Mouse (Mus musculus) intestine, embryonic 14.5 days (tissue): ENCODE measurements around the gene Gm7995. TPM values are rescaled to one million over a fixed set of nuclear protein-coding genes. Genes with fewer than 3 reads are reported as not detected.
"Not testable (repeated sequence)": the region's sequence is repeated elsewhere in the genome, so short reads cannot be mapped to it uniquely, and the experiment has no call there.

Source experiments
- ATAC-seq: fragments of 200-750 bp; cut with Nextera tagmentation; replicated peaks from 2 replicates; pipeline ENCODE4 v1.8.0; 2017; ENCODE audit warnings: low read depth, moderate number of reproducible peaks, moderate TSS enrichment, moderate library complexity; ENCODE audit not compliant: low FRiP score, low TSS enrichment
- DNase-seq: peaks from one replicate; pipeline ENCODE4 v3.0.0-alpha.2; 2018; ENCODE audit warnings: low spot score
- H3K27ac ChIP-seq: fragments of 300-500 bp; sonication (generic); 2 replicates; pipeline ENCODE4 v1.5.1; 2014; ENCODE audit warnings: low read depth, mild to moderate bottlenecking, control low read depth
- H3K27me3 ChIP-seq: fragments of 300-500 bp; sonication (generic); replicated peaks from 2 replicates; pipeline ENCODE4 v1.6.1; 2014; ENCODE audit warnings: low read length, control low read depth; ENCODE audit not compliant: control insufficient read depth, insufficient read depth
- H3K36me3 ChIP-seq: fragments of 300-500 bp; sonication (generic); 2 replicates; pipeline ENCODE4 v1.6.1; 2014; ENCODE audit warnings: low read length, control low read depth; ENCODE audit not compliant: control insufficient read depth, insufficient read depth
- H3K4me1 ChIP-seq: fragments of 300-500 bp; sonication (generic); replicated peaks from 2 replicates; pipeline ENCODE4 v1.6.1; 2014; ENCODE audit warnings: low read length, control low read depth, mixed read lengths; ENCODE audit not compliant: control insufficient read depth, insufficient read depth
- H3K4me2 ChIP-seq: fragments of 300-500 bp; sonication (generic); 2 replicates; pipeline ENCODE4 v1.6.1; 2014; ENCODE audit warnings: low read length
- H3K4me3 ChIP-seq: fragments of 300-500 bp; sonication (generic); 2 replicates; pipeline ENCODE4 v1.5.1; 2014; ENCODE audit warnings: low read depth, low read length, control low read depth, mixed read lengths
- H3K9ac ChIP-seq: fragments of 300-500 bp; sonication (generic); 2 replicates; pipeline ENCODE4 v1.6.1; 2014; ENCODE audit warnings: mild to moderate bottlenecking, low read length
- H3K9me3 ChIP-seq: fragments of 300-500 bp; sonication (generic); 2 replicates; pipeline ENCODE4 v1.6.1; 2016; ENCODE audit warnings: low read length, control low read depth; ENCODE audit not compliant: control insufficient read depth
- WGBS: fragments of 180-500 bp; shearing (Covaris S2); extraction: QIAGEN DNeasy Blood & Tissue Kit; methylation state at CpG from one replicate; pipeline ENCODE4 v1.1.7; 2014; 5-methylcytosine and 5-hydroxymethylcytosine counted together
- microRNA-seq: library from miRNA; unstranded; fragments of <30 nt; microRNA quantifications from one replicate; pipeline ENCODE4, GENCODE M21; 2016
- polyA plus RNA-seq: library from polyadenylated mRNA; unstranded; fragments of >200 nt; fragmentation: Nextera tagmentation; extraction: Ambion mirVana; gene quantifications from 2 replicates; pipeline ENCODE4 v1.2.1, GENCODE M21; 2014

The Gm7995 gene
- not detected in 2 replicates for polyA plus RNA-seq

GRCm38 (mm10) chr14:42309910-42310309 lies at the start of gene Gm7995:
TSS of gene Gm7995 (plus strand) at chr14:42310210.
- not testable (repeated sequence) for DNase-seq, H3K27me3 ChIP-seq, H3K9me3 ChIP-seq, ATAC-seq, H3K4me2 ChIP-seq, H3K36me3 ChIP-seq, H3K27ac ChIP-seq, H3K4me1 ChIP-seq, H3K9ac ChIP-seq, H3K4me3 ChIP-seq
- WGBS: no CpG with 5 or more reads among the region's 1 CpGs

DNA sequence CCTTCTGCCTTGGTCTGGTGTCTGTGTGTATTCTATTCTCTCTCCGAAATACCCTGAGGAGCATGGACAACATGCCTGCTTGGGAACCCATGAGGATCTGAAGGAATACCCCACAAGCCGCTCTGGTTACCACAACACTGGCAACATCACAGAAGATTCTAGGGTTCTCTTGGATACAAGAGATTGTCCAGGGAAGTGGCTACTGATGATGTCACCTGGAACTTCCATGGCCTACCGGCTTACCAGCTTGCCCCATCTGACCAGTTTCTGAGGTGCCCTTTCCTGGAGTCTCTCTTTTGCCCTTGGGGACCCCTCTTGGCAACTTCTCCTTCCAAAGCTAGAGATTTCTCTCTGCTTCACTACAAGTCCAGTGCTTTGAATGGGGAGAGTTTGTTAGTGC lies 12.8 kb upstream of the Gm7995 start, which contains the start of gene Gm9611:
TSS of gene Gm9611 (minus strand) at position 101 of the 400 bp plus-strand sequence.
- WGBS: no CpG with 5 or more reads among the region's 3 CpGs
- not testable (repeated sequence) for H3K4me3 ChIP-seq, H3K4me2 ChIP-seq, H3K36me3 ChIP-seq, H3K4me1 ChIP-seq, DNase-seq, H3K27me3 ChIP-seq, H3K9me3 ChIP-seq, H3K9ac ChIP-seq, H3K27ac ChIP-seq, ATAC-seq

Small RNA genes within 50 kb of the gene (microRNA-seq; reads per million reads assigned to microRNA genes)
- gene Gm25208 (not detected), gene Gm25892 (not detected)

Other genes with a start within 250 kb of the Gm7995 start
- not detected in 2 replicates for gene Gm7951, start 192.8 kb upstream of the Gm7995 start, polyA plus RNA-seq
- gene Gm17027, start 147.6 kb upstream of the Gm7995 start, polyA plus RNA-seq: not detected in 2 replicates
- not detected in 2 replicates for gene Gm3573, start 119.4 kb upstream of the Gm7995 start, polyA plus RNA-seq
- not detected in 2 replicates for gene Gm17026, start 50.2 kb upstream of the Gm7995 start, polyA plus RNA-seq
- not detected in 2 replicates for gene Gm9611, start 12.9 kb upstream of the Gm7995 start, polyA plus RNA-seq
- gene Gm8005, start 129.5 kb downstream of the Gm7995 start, polyA plus RNA-seq: not detected in 2 replicates
- not detected in 2 replicates for gene Gm8011, start 153.7 kb downstream of the Gm7995 start, polyA plus RNA-seq
- gene Gm8020, start 192.1 kb downstream of the Gm7995 start, polyA plus RNA-seq: not detected in 2 replicates
- not detected in 2 replicates for gene Gm8024, start 214.1 kb downstream of the Gm7995 start, polyA plus RNA-seq